Mouse (Mus musculus) C2C12 (cell line): ENCODE measurements around the gene Palld. TPM values are rescaled to one million over a fixed set of nuclear protein-coding genes. Genes with fewer than 3 reads are reported as not detected.
A peak's percentile ranks its signal among the peaks of the same experiment; 100 is the strongest.

Experiments
- H3K27me3 ChIP-seq: one replicate; pipeline ENCODE4 v1.6.1; 2011; ENCODE audit not compliant: control insufficient read depth, insufficient read depth, insufficient read length
- H3K36me3 ChIP-seq: one replicate; pipeline ENCODE4 v1.6.1; 2011; ENCODE audit not compliant: control insufficient read depth, insufficient read depth
- H3K4me3 ChIP-seq: one replicate; pipeline ENCODE4 v1.5.1; 2011; ENCODE audit warnings: mild to moderate bottlenecking, control low read depth; ENCODE audit not compliant: poor library complexity, insufficient read depth, severe bottlenecking
- H3K79me2 ChIP-seq: one replicate; pipeline ENCODE4 v1.6.1; 2011; ENCODE audit not compliant: control insufficient read depth, insufficient read depth
- H3K79me3 ChIP-seq: one replicate; pipeline ENCODE4 v1.6.1; 2011; ENCODE audit warnings: low read depth, control low read depth
- H3ac ChIP-seq: one replicate; pipeline ENCODE3; 2011; ENCODE audit warnings: low read depth; ENCODE audit not compliant: control insufficient read depth, insufficient read length
- CEBPB ChIP-seq: IDR thresholded peaks from one replicate; pipeline ENCODE4 v1.6.1; 2011; ENCODE audit warnings: low read depth, mild to moderate bottlenecking, control low read depth, moderate library complexity
- CTCF ChIP-seq: IDR thresholded peaks from one replicate; pipeline ENCODE4 v1.5.1; 2011; ENCODE audit not compliant: control insufficient read depth, insufficient read depth, insufficient read length
- FOSL1 ChIP-seq: IDR thresholded peaks from one replicate; pipeline ENCODE4 v1.8.0; 2011; ENCODE audit warnings: mild to moderate bottlenecking, low read length; ENCODE audit not compliant: poor library complexity, insufficient read depth, severe bottlenecking
- MAX ChIP-seq: IDR thresholded peaks from one replicate; pipeline ENCODE4 v1.6.1; 2011; ENCODE audit warnings: mild to moderate bottlenecking, control low read depth
- MYOD1 ChIP-seq: IDR thresholded peaks from one replicate; pipeline ENCODE4 v1.6.1; 2011; ENCODE audit warnings: low read depth; ENCODE audit not compliant: control insufficient read depth, insufficient read length
- MYOG ChIP-seq: IDR thresholded peaks from one replicate; pipeline ENCODE4 v1.6.1; 2011; ENCODE audit not compliant: control insufficient read depth, insufficient read length; ENCODE audit errors: extremely low read depth
- USF1 ChIP-seq: IDR thresholded peaks from one replicate; pipeline ENCODE4 v1.6.1; 2011; ENCODE audit warnings: low read depth, mild to moderate bottlenecking, control low read depth, moderate library complexity
- polyA plus RNA-seq: library from polyadenylated mRNA; unstranded; fragments of >200 nt; fragmentation: generic; extraction: Trizol; gene quantifications from one replicate; pipeline ENCODE4 v1.2.1, GENCODE M21; 2012; ENCODE audit warnings: missing spikeins

The Palld gene
- polyA plus RNA-seq, 1 experiment = 79.5 TPM

- Histone ChIP-seq H3K27me3 (no peaks in the 10 kb centered on the region), H3K4me3 (no peak overlapping the region), H3K79me2 (no peaks in the 10 kb centered on the region), H3K79me3 (no peaks in the 10 kb centered on the region), H3ac (no peak overlapping the region), H3K36me3 (peaks cover 95% of the 10 kb centered on the region)
- TF ChIP-seq FOSL1 = no peak
- TF ChIP-seq MAX = no peak
- TF ChIP-seq USF1 = no peak
- TF ChIP-seq CEBPB = no peak
- no peak for TF ChIP-seq MYOD1
- no peak for TF ChIP-seq CTCF
- no peak for TF ChIP-seq MYOG
These were observed 385.6 kb downstream of the Palld start for GRCm38 (mm10) chr8:61516745-61517501.

GRCm38 (mm10) chr8:61515931-61516744, 386.4 kb downstream of the Palld start:
- Histone ChIP-seq H3ac (no peak overlapping the region), H3K4me3 (no peak overlapping the region), H3K27me3 (no peaks in the 10 kb centered on the region), H3K79me3 (no peaks in the 10 kb centered on the region), H3K36me3 (peaks cover 94% of the 10 kb centered on the region), H3K79me2 (no peaks in the 10 kb centered on the region)
- TF ChIP-seq CTCF (peak; percentile 52), CEBPB (no peak)

GRCm38 (mm10) chr8:61515110-61515930, 387.2 kb downstream of the Palld start:
- no peak for TF ChIP-seq CEBPB
- TF ChIP-seq MYOG = no peak
- no peak for TF ChIP-seq MAX
- no peak for TF ChIP-seq USF1
- TF ChIP-seq MYOD1 = no peak
- TF ChIP-seq CTCF = no peak
- no peak for TF ChIP-seq FOSL1
- H3ac ChIP-seq = no peak overlapping the region
- no peaks in the 10 kb centered on the region for H3K27me3 ChIP-seq
- no peaks in the 10 kb centered on the region for H3K79me3 ChIP-seq
- peaks cover 95% of the 10 kb centered on the region for H3K36me3 ChIP-seq
- H3K4me3 ChIP-seq = no peak overlapping the region
- H3K79me2 ChIP-seq = no peaks in the 10 kb centered on the region

GRCm38 (mm10) chr8:61502277-61502676, 400.2 kb downstream of the Palld start:
- H3K4me3 ChIP-seq = no peak overlapping the region
- H3K79me2 ChIP-seq = no peaks in the 10 kb centered on the region
- no peaks in the 10 kb centered on the region for H3K27me3 ChIP-seq
- no peak overlapping the region for H3ac ChIP-seq
- peaks cover 9% of the 10 kb centered on the region for H3K36me3 ChIP-seq
- no peaks in the 10 kb centered on the region for H3K79me3 ChIP-seq
- no peak for TF ChIP-seq CTCF
- no peak for TF ChIP-seq MYOG
- TF ChIP-seq FOSL1 = no peak
- TF ChIP-seq MAX = no peak
- TF ChIP-seq USF1 = no peak
- TF ChIP-seq MYOD1 = no peak
- TF ChIP-seq CEBPB = no peak

- H3K27me3 ChIP-seq = no peaks in the 10 kb centered on the region
- TF ChIP-seq MYOD1 (no peak), CTCF (no peak), USF1 (no peak), MAX (no peak), FOSL1 (no peak), MYOG (no peak), CEBPB (no peak)
- H3ac ChIP-seq = no peak overlapping the region
- H3K36me3 ChIP-seq = peaks cover 9% of the 10 kb centered on the region
- no peaks in the 10 kb centered on the region for H3K79me2 ChIP-seq
- H3K4me3 ChIP-seq = no peak overlapping the region
- H3K79me3 ChIP-seq = no peaks in the 10 kb centered on the region
These were observed 401.6 kb downstream of the Palld start for GRCm38 (mm10) chr8:61500914-61501313.
